Mouse (Mus musculus) hindbrain, embryonic 11.5 days (tissue): Measurements from ENCODE around the gene Arfgap2. TPM values are rescaled to one million over a fixed set of nuclear protein-coding genes. Genes with fewer than 3 reads are reported as not detected.
"Not testable (repeated sequence)": the region's sequence is repeated elsewhere in the genome, so short reads cannot be mapped to it uniquely, and the experiment has no call there.

Experiments
- ATAC-seq: fragments of 200-750 bp; cut with Nextera tagmentation; 2 replicates; pipeline ENCODE4 v1.8.0; 2017; ENCODE audit warnings: mild to moderate bottlenecking, moderate TSS enrichment, moderate library complexity; ENCODE audit not compliant: low FRiP score
- DNase-seq: peaks from one replicate; pipeline ENCODE4 v3.0.0-alpha.2; 2015; ENCODE audit warnings: low spot score
- H3K27ac ChIP-seq: fragments of 300-500 bp; sonication (generic); 2 replicates; pipeline ENCODE4 v1.5.1; 2014; ENCODE audit warnings: mild to moderate bottlenecking, low read depth, low read length
- H3K27me3 ChIP-seq: fragments of 300-500 bp; sonication (generic); 2 replicates; pipeline ENCODE4 v1.6.1; 2014; ENCODE audit warnings: mild to moderate bottlenecking, low read length, moderate library complexity, mixed read lengths; ENCODE audit not compliant: control insufficient read depth, insufficient read depth
- H3K36me3 ChIP-seq: fragments of 300-500 bp; sonication (generic); 2 replicates; pipeline ENCODE4 v1.6.1; 2014; ENCODE audit warnings: mild to moderate bottlenecking, low read length, moderate library complexity, mixed read lengths; ENCODE audit not compliant: control insufficient read depth, insufficient read depth
- H3K4me1 ChIP-seq: fragments of 300-500 bp; sonication (generic); replicated peaks from 2 replicates; pipeline ENCODE4 v1.6.1; 2014; ENCODE audit warnings: low read length, mixed read lengths; ENCODE audit not compliant: control insufficient read depth, insufficient read depth
- H3K4me2 ChIP-seq: fragments of 300-500 bp; sonication (generic); replicated peaks from 2 replicates; pipeline ENCODE4 v1.6.1; 2014; ENCODE audit warnings: mild to moderate bottlenecking, low read depth, low read length
- H3K4me3 ChIP-seq: fragments of 300-500 bp; sonication (generic); 2 replicates; pipeline ENCODE4 v1.5.1; 2014; ENCODE audit warnings: low read depth, low read length
- H3K9ac ChIP-seq: fragments of 300-500 bp; sonication (generic); 2 replicates; pipeline ENCODE4 v1.6.1; 2014; ENCODE audit warnings: low read depth, low read length
- H3K9me3 ChIP-seq: fragments of 300-500 bp; sonication (generic); 2 replicates; pipeline ENCODE4 v1.6.1; 2016; ENCODE audit warnings: low read length; ENCODE audit not compliant: control insufficient read depth
- WGBS: fragments of 180-500 bp; shearing (Covaris S2); extraction: QIAGEN DNeasy Blood & Tissue Kit; methylation state at CpG from one replicate; pipeline ENCODE4 v1.1.7; 2014; 5-methylcytosine and 5-hydroxymethylcytosine counted together
- polyA plus RNA-seq: library from polyadenylated mRNA; unstranded; fragments of >200 nt; fragmentation: Nextera tagmentation; extraction: Ambion mirVana; gene quantifications from 2 replicates; pipeline ENCODE4 v1.2.1, GENCODE M21; 2014

Arfgap2 gene
- 66.1 and 78.9 TPM in 2 replicates for polyA plus RNA-seq

DNA sequence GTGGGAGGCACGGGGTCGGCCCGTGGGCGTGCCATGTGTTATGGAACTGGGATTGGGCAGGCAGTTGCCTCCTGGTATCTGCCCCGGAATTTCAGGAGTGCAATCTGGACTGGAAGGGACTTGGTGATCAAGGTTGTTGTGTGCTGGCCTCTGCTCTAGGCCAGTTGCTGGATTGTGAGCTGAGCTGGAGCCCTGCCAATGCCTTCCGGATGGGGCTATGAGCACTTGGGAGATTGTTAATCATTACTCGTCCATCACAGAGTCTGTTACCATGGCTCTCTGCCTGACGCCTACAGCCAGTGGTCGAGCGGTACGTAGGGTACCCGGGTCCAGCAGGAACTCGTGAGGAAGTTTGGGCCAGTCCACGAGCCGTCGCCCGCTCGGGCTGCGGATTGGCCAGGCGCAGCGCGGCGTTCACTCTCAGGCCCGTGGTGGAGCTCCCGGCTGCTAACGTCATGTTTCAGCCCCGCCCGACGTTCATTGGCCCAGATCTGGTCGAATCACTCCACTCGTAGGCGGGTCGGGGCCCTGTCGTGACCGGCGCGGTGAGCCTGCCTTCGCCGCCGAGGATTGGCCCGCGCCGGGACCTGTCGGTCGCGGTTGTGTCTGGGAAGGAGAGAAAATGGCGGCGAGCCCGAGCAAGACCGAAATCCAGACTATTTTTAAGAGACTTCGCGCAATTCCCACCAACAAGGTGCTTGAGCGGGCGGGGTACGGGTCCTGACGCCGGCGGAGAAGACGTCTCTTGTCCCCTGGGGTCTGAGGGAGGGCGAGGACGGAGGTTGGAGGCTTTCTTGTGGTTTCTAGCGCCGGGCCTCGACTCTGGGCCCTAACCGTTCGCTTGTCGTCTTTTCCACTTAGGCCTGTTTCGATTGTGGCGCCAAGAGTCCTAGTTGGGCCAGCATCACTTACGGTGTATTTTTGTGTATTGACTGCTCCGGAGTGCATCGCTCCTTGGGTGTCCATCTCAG is at the start of gene Arfgap2:
Arfgap2 (plus strand) TSS at position 264 of the 971 bp plus-strand sequence.
- Histone ChIP-seq H3K36me3 (0 out of 2 replicates have a peak, but pooled peaks cover 6% of the 10 kb centered on the region), H3K4me1 (no peaks in the 10 kb centered on the region; the same call in none of the 2 replicates), H3K9ac (peak within 1 kb of the TSS; percentile 92), H3K27me3 (no peaks in the 10 kb centered on the region), H3K4me3 (peak within 1 kb of the TSS; percentile 86), H3K4me2 (peak within 1 kb of the TSS; percentile 80), H3K27ac (peak within 1 kb of the TSS; percentile 87), H3K9me3 (no peaks in the 10 kb centered on the region)
- 2% methylated on average over 72 of the region's 72 CpGs for WGBS
- ATAC-seq = peak; percentile 99
- DNase-seq = peak; percentile 95

DNA sequence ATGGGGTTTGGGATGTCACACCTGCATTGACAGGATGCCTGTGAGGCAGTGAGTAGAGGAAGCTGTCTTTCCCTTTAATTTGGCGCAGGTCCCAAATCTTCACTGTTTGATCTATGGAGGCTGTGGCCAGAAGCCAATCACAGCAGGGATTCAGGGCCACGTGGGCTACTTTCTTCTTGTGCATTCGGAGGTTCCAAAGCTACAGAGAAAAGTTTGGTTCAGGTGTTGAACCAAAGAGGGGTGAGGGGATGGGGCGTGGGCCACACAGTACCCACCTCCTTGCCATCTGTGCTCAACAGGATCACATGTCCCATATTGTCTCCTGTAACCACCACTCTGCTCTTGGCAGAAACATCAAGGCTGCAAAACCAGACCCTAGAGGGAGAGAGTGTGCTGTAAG is 47.7 kb upstream of the Arfgap2 start:
- Histone ChIP-seq H3K36me3 (0 out of 2 replicates have a peak, but pooled peaks cover 4% of the 10 kb centered on the region), H3K4me3 (no peak overlapping the region), H3K9me3 (no peaks in the 10 kb centered on the region), H3K27ac (no peak overlapping the region), H3K9ac (no peak overlapping the region), H3K27me3 (no peaks in the 10 kb centered on the region), H3K4me1 (no peaks in the 10 kb centered on the region), H3K4me2 (no peak overlapping the region)
- ATAC-seq (no peak), DNase-seq (no peak)
- 80% methylated on average over 4 of the region's 4 CpGs for WGBS

DNA sequence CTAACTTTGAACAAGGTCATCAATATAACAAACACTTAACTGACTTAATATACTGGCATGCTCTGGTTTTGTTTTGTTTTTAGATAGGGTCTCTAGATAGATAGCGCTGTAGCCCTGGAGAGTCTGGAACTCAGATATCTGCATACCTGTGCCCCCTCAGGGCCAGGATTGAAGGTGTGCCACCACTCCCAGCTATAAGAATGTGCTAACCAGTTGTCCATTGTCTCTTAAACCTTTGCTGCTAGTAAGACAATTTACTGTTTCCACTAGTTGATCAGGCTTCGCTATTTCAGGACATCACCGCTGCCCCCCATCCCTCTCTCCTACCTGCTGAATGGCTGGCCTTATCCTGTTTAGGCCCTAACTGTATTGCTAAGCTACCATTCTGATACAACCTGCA is 44.3 kb upstream of the Arfgap2 start:
- Histone ChIP-seq H3K27me3 (no peaks in the 10 kb centered on the region), H3K4me1 (no peaks in the 10 kb centered on the region), H3K9ac (no peak overlapping the region), H3K27ac (no peak overlapping the region), H3K4me2 (no peak overlapping the region), H3K9me3 (no peaks in the 10 kb centered on the region), H3K36me3 (no peaks in the 10 kb centered on the region), H3K4me3 (no peak overlapping the region)
- ATAC-seq (no peak), DNase-seq (no peak)
- WGBS = 96% methylated on average over 3 of the region's 3 CpGs

DNA sequence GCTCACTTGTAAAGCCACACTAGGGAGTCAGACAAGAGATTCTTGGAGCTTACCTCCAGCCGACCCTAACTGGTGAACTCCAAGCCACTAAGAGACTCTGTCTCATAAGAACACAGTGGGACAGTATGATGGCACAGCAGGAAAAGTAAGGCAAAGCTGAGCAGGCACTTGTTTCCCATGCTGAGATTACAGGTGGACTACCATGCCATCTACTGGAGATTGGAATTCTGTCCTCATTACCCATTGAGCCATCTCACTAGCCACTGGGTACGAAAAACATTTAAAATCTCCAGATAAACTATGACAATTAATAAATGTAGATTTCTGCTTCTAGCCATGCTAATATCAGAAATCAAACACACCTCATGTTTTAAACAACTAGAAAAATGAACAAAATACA is 41.2 kb upstream of the Arfgap2 start:
- Histone ChIP-seq H3K9me3 (no peaks in the 10 kb centered on the region), H3K36me3 (no peaks in the 10 kb centered on the region), H3K27me3 (no peaks in the 10 kb centered on the region), H3K9ac (no peak overlapping the region), H3K4me3 (no peak overlapping the region), H3K27ac (no peak overlapping the region), H3K4me1 (no peaks in the 10 kb centered on the region), H3K4me2 (no peak overlapping the region)
- DNase-seq (no peak), ATAC-seq (no peak)
- WGBS = 85% methylated on average over 2 of the region's 2 CpGs

DNA sequence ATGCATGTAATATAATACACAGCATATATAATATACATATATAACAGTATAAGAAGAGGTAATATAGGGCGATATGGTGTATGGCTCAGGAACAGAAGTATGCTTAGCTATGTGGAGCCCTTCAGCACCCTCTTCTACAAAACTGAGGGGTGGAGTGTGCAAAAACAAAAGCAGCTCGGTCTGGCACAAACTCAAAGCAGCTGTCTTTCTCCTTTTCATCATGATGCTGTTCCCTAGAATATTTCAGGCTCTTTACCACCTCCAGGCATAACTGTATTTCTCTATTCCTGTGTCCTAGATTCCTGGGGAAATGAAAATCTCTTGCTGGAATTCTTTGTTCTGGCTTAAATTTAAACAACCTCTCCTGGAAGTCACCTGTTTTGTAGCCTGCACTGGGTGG is 35.0 kb upstream of the Arfgap2 start:
- Histone ChIP-seq H3K27ac (no peak overlapping the region), H3K27me3 (no peaks in the 10 kb centered on the region), H3K4me3 (no peak overlapping the region), H3K9me3 (no peaks in the 10 kb centered on the region), H3K4me2 (no peak overlapping the region), H3K4me1 (no peaks in the 10 kb centered on the region), H3K9ac (no peak overlapping the region), H3K36me3 (no peaks in the 10 kb centered on the region)
- DNase-seq = no peak
- no peak for ATAC-seq
- WGBS = 86% methylated on average over 2 of the region's 2 CpGs

DNA sequence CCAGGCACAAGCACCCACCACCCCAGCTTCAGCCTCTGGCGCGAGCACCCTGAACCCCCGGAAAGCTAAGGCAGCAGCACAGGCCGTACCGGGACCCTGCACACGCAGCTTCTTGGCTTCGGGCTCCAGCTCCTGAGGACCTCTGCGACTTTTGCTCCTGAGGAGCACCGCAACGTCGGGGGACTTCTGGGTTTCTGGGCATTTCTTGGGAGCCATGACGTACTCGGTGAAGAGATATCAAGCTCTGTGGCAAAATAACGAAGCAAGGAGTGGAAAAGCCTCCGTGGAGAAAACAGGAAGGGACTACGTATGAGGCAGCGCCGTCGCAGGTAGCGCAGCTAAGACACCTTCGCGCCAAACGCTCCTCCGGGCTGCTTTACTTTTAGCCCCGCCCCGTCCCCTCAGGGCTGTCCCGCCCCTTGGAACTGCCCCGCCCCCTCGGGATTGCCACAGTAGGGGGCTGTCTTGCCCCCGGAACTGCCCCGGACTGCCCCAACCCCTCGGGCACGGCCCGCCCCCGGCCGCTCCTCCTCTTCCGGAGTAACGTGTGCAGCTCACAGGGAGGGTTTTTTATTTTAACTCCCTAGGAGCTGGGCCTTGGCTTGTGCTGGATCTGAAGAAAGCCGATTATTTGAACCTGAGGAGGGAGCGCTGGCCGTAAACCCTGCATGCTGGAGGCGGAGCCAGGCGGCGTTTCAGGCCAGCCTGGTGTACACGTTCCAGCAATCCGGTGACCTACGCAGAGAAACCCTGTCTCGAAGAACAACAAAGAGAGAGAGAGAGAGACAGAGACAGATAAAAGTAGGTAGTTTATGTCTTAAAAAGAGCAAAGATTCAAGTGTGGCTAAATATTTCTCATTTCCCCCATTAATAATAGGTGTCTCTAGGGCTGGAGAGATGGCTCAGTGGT is 27.9 kb upstream of the Arfgap2 start, which contains the start of gene Ddb2:
Ddb2 (minus strand) TSS at position 382 of the 910 bp plus-strand sequence.
- peak; percentile 98 for ATAC-seq

DNA sequence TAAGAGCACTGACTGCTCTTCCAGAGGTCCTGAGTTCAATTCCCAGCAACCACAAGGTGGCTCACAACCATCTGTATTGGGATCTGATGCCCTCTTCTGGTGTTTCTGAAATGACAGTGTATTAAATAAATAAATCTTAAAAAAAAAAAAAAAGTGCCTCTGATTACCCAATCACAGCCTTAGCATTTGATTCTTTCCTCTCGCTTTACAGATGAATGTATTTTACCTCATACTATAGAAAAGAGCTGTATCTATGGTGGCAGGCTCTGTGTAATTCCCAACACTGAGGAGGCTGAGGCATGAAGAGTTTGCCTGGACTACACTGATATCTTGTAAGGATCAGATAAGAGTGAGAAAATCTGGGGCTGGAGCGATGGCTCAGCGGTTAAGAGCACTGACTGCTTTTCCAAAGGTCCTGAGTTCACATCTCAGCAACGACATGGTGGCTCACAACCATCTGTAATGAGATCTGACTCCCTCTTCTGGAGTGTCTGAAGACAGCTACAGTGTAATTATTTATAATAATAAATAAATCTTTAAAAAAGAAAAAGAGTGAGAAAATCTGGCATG is 27.2 kb upstream of the Arfgap2 start:
- not testable (repeated sequence) for H3K27me3 ChIP-seq, H3K9ac ChIP-seq, H3K9me3 ChIP-seq, H3K4me1 ChIP-seq, H3K36me3 ChIP-seq
- Histone ChIP-seq H3K27ac (peak overlapping the region; percentile 80; the same call in 1 of the 2 replicates), H3K4me3 (peak overlapping the region; percentile 47), H3K4me2 (peak overlapping the region; percentile 79; the same call in 1 of the 2 replicates)
- DNase-seq (peak; percentile 22), ATAC-seq (peak; percentile 67)
- WGBS = 27% methylated on average over 4 of the region's 4 CpGs

More for the DNA sequence above, 27.9 kb upstream of the Arfgap2 start, which contains the start of gene Ddb2:
- Histone ChIP-seq H3K4me2 (peak within 1 kb of the TSS; percentile 79), H3K9me3 (no peaks in the 10 kb centered on the region), H3K27ac (peak within 1 kb of the TSS; percentile 80), H3K4me3 (peak within 1 kb of the TSS; percentile 47), H3K36me3 (no peaks in the 10 kb centered on the region), H3K9ac (peak within 1 kb of the TSS; percentile 67), H3K4me1 (no peaks in the 10 kb centered on the region), H3K27me3 (no peaks in the 10 kb centered on the region)
- DNase-seq = peak; percentile 96
- WGBS = 1% methylated on average over 48 of the region's 48 CpGs

DNA sequence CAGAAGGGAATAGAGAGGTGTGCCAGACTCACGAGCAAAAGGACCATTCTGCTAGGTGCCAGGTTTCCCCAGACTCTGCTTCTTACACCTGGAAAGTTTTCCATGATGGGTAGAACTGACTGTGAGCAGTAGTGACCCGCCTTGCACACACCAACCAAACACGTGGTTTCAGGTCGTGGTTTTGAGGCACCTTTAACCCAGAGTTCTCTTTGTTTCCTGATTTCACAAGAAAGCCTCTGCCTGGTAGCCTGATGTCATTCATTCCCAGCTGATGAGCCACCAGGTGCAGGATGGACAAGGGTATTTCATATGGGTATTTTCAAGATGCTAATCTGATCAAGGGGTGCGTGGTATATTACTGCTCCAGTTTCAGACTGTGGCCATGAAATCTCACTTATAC is 22.2 kb upstream of the Arfgap2 start:
- Histone ChIP-seq H3K27me3 (no peaks in the 10 kb centered on the region), H3K4me2 (no peak overlapping the region), H3K27ac (no peak overlapping the region), H3K9me3 (no peaks in the 10 kb centered on the region), H3K36me3 (no peaks in the 10 kb centered on the region), H3K4me3 (no peak overlapping the region), H3K9ac (no peak overlapping the region), H3K4me1 (no peaks in the 10 kb centered on the region)
- DNase-seq = no peak
- ATAC-seq = no peak
- 72% methylated on average over 5 of the region's 5 CpGs for WGBS
